Mouse (Mus musculus): Measurements from ENCODE around the gene Mrps24. TPM values are rescaled to one million over a fixed set of nuclear protein-coding genes. Genes with fewer than 3 reads are reported as not detected.
A peak's percentile ranks its signal among the peaks of the same experiment; 100 is the strongest.

The Mrps24 gene
- polyA plus RNA-seq, 1 experiment from 2014 or later, result 170 TPM

- peaks cover 13% of the 10 kb centered on the region for H3K4me1 ChIP-seq
- no peak overlapping the region for H3K4me3 ChIP-seq
- no peaks in the 10 kb centered on the region for H3K27me3 ChIP-seq
- no peak overlapping the region for H3K4me2 ChIP-seq
- H3K9me3 ChIP-seq, result no peaks in the 10 kb centered on the region
- no peak for ATAC-seq (ENCODE audit: insufficient number of reproducible peaks, low FRiP score, low TSS enrichment, low read depth)
- H3K9ac ChIP-seq, result no peak overlapping the region
- peaks cover 18% of the 10 kb centered on the region for H3K36me3 ChIP-seq
- WGBS, result 93% methylated on average over 6 of the region's 6 CpGs
- no peak overlapping the region for H3K27ac ChIP-seq
These were observed 12.5 kb downstream of the Mrps24 start for GRCm38 (mm10) chr11:5702957-5703332.

DNA sequence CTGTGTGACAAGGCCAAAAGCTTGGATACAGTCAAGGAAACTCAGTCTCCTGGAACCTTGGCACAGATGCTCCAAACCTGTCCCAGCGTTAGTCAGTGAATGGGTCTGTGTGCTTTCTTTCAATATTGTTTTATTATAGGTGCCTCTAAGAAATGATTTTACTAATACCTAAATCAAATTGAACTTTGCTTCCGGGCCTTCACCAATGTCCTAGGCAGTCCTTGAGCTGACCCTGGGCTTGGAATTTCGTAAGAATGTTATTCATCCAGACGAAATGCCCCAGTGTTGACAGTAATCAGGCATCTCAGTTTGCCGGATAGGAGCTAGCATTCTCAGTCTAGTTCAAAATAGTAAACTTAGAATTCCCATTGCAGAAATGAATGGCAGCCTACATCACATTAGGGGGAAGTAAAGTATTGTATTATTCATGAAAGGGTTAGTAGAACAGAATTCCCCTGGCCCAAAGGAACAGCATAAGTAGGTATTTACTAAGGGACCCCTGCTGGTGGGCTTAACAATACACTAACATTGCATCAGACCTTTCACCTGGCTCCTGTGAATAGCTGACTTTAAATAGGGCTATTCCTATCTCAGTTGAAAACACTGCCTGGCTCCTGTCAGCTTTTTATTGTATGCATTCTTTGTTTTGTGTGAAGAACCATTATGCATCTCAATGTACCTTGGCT lies 13.1 kb downstream of the Mrps24 start:
- Histone ChIP-seq H3K9me3 (no peaks in the 10 kb centered on the region), H3K36me3 (peaks cover 18% of the 10 kb centered on the region), H3K27me3 (no peaks in the 10 kb centered on the region), H3K4me1 (peaks cover 13% of the 10 kb centered on the region), H3K9ac (no peak overlapping the region), H3K4me2 (no peak overlapping the region), H3K27ac (no peak overlapping the region), H3K4me3 (no peak overlapping the region)
- no peak for ATAC-seq (ENCODE audit: insufficient number of reproducible peaks, low FRiP score, low TSS enrichment, low read depth)
- WGBS, result 84% methylated on average over 5 of the region's 5 CpGs

- no peaks in the 10 kb centered on the region for H3K9me3 ChIP-seq
- peaks cover 18% of the 10 kb centered on the region for H3K36me3 ChIP-seq
- no peak for ATAC-seq (ENCODE audit: insufficient number of reproducible peaks, low FRiP score, low TSS enrichment, low read depth)
- no peak overlapping the region for H3K27ac ChIP-seq
- 91% methylated on average over 1 of the region's 1 CpGs for WGBS
- H3K9ac ChIP-seq, result no peak overlapping the region
- H3K4me1 ChIP-seq, result peaks cover 13% of the 10 kb centered on the region
- no peak overlapping the region for H3K4me2 ChIP-seq
- no peaks in the 10 kb centered on the region for H3K27me3 ChIP-seq
- no peak overlapping the region for H3K4me3 ChIP-seq
These were observed 13.7 kb downstream of the Mrps24 start for GRCm38 (mm10) chr11:5701821-5702220.

DNA sequence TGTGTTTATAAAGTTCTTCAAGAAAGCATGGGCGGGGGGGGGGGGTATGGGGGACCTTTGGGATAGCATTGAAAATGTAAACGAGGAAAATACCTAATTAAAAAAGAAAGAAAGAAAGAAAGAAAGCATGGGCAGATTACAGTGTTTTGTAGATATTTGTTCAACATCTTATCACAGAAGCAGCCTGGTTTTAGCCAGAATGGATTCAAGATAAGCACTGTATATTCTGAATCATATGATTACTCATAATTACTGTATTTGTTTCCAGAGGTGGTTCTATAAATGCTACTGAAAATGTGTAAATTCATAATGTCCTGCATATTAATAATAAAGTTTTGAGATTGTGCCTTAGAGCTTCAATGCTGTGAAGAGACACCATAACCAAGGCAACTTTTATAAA lies 14.2 kb downstream of the Mrps24 start:
- Histone ChIP-seq H3K36me3 (peaks cover 18% of the 10 kb centered on the region), H3K4me2 (no peak overlapping the region), H3K4me1 (peaks cover 7% of the 10 kb centered on the region), H3K9ac (no peak overlapping the region), H3K27ac (no peak overlapping the region), H3K9me3 (no peaks in the 10 kb centered on the region), H3K27me3 (no peaks in the 10 kb centered on the region), H3K4me3 (no peak overlapping the region)
- no peak for ATAC-seq (ENCODE audit: insufficient number of reproducible peaks, low FRiP score, low TSS enrichment, low read depth)
- 80% methylated on average over 2 of the region's 2 CpGs for WGBS

- H3K27ac ChIP-seq, result no peak overlapping the region
- H3K27me3 ChIP-seq, result no peaks in the 10 kb centered on the region
- no peak for ATAC-seq (ENCODE audit: insufficient number of reproducible peaks, low FRiP score, low TSS enrichment, low read depth)
- H3K4me1 ChIP-seq, result peaks cover 2% of the 10 kb centered on the region
- H3K9ac ChIP-seq, result no peak overlapping the region
- H3K4me2 ChIP-seq, result no peak overlapping the region
- no peaks in the 10 kb centered on the region for H3K9me3 ChIP-seq
- no peak overlapping the region for H3K4me3 ChIP-seq
- peaks cover 18% of the 10 kb centered on the region for H3K36me3 ChIP-seq
- WGBS, result 93% methylated on average over 7 of the region's 7 CpGs
These were observed 14.7 kb downstream of the Mrps24 start for GRCm38 (mm10) chr11:5700808-5701207.

DNA sequence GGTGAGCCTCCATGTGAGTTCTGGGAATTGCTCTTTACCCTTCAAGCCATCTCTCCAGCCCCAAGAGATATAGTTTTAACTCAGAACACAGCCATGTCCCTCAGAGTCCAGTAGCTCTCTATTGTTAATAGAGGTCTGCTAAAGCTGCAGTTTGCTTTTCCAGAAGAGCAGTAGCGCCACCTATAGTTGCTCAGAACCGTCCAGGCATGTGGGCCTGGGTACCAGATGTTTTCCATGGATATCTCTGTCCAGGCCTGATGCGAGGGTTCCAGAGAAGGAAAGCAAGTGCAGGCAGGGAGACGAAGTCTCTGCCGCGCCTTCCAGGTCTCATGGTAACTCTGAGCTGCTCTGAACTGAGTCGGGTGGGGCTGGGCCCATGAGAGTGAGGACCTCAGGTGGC lies 23.7 kb downstream of the Mrps24 start:
- Histone ChIP-seq H3K4me1 (no peaks in the 10 kb centered on the region), H3K27ac (no peak overlapping the region), H3K9me3 (no peaks in the 10 kb centered on the region), H3K9ac (no peak overlapping the region), H3K4me3 (no peak overlapping the region), H3K36me3 (no peaks in the 10 kb centered on the region), H3K27me3 (no peaks in the 10 kb centered on the region), H3K4me2 (no peak overlapping the region)
- ATAC-seq (ENCODE audit: insufficient number of reproducible peaks, low FRiP score, low TSS enrichment, low read depth), result 0 out of 2 replicates have a peak, but pooled peaks have one; percentile 55
- WGBS, result 17% methylated on average over 7 of the region's 7 CpGs

- Histone ChIP-seq H3K4me1 (peaks cover 6% of the 10 kb centered on the region; the same call in 1 of the 2 replicates), H3K27ac (no peak overlapping the region), H3K4me3 (no peak overlapping the region), H3K9ac (no peak overlapping the region), H3K9me3 (no peaks in the 10 kb centered on the region), H3K4me2 (no peak overlapping the region), H3K36me3 (no peaks in the 10 kb centered on the region), H3K27me3 (no peaks in the 10 kb centered on the region)
- WGBS, result 17% methylated on average over 7 of the region's 7 CpGs
- ATAC-seq (ENCODE audit: insufficient number of reproducible peaks, low FRiP score, low TSS enrichment, low read depth), result no peak
These were observed 31.2 kb downstream of the Mrps24 start for GRCm38 (mm10) chr11:5684283-5684682.

DNA sequence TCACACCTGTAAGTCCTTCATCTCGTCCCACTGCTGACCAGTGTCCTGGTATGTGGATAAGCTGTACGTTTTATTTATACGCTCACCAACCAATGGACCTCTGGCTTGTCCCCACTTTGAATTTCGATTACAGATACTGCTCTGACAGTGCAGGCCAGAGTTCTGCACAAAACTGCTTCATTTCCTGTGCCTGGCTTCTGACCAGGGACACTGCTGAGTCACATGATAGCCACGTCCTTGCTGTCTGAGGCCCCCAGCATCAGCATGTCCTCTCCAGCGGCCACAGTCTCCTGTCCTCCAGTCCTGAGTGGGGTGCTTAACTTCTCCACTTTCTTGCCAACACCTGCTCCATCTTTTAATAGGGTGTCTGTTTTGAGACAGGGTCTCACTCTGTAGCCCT lies 32.9 kb downstream of the Mrps24 start:
- WGBS, result 51% methylated on average over 6 of the region's 6 CpGs
- no peak overlapping the region for H3K27ac ChIP-seq
- H3K27me3 ChIP-seq, result no peaks in the 10 kb centered on the region

More for the DNA sequence above, 32.9 kb downstream of the Mrps24 start:
- Histone ChIP-seq H3K36me3 (no peaks in the 10 kb centered on the region), H3K9ac (no peak overlapping the region), H3K4me1 (peaks cover 6% of the 10 kb centered on the region; the same call in 1 of the 2 replicates), H3K4me3 (no peak overlapping the region), H3K9me3 (no peaks in the 10 kb centered on the region), H3K4me2 (no peak overlapping the region)
- no peak for ATAC-seq (ENCODE audit: insufficient number of reproducible peaks, low FRiP score, low TSS enrichment, low read depth)

Other genes with a start within 250 kb of the Mrps24 start
- 238 and 242 TPM in 2 replicates for gene Xbp1, start 195.0 kb downstream of the Mrps24 start, polyA plus RNA-seq (2015; fragmentation: Nextera tagmentation; extraction: Ambion mirVana)
- gene Ccdc117, start 173.5 kb downstream of the Mrps24 start, polyA plus RNA-seq (2015; fragmentation: Nextera tagmentation; extraction: Ambion mirVana), result 16.0 and 17.4 TPM in 2 replicates
- gene Ankrd36, start 146.0 kb downstream of the Mrps24 start, polyA plus RNA-seq (2015; fragmentation: Nextera tagmentation; extraction: Ambion mirVana), result not detected in 2 replicates
- gene Urgcp, start 46.7 kb upstream of the Mrps24 start, polyA plus RNA-seq (2015; fragmentation: Nextera tagmentation; extraction: Ambion mirVana), result 28.5 and 29.1 TPM in 2 replicates
- 143 and 152 TPM in 2 replicates for gene Dbnl, start 72.8 kb upstream of the Mrps24 start, polyA plus RNA-seq (2015; fragmentation: Nextera tagmentation; extraction: Ambion mirVana)
- 68.7 and 217 TPM in 2 replicates for gene Pgam2, start 88.1 kb upstream of the Mrps24 start, polyA plus RNA-seq (2015; fragmentation: Nextera tagmentation; extraction: Ambion mirVana)
- gene Polm, start 122.3 kb upstream of the Mrps24 start, polyA plus RNA-seq (2015; fragmentation: Nextera tagmentation; extraction: Ambion mirVana), result 10.4 and 11.6 TPM in 2 replicates
- gene Aebp1, start 146.3 kb upstream of the Mrps24 start, polyA plus RNA-seq (2015; fragmentation: Nextera tagmentation; extraction: Ambion mirVana), result 78.4 and 83.4 TPM in 2 replicates
- gene Pold2, start 162.6 kb upstream of the Mrps24 start, polyA plus RNA-seq (2015; fragmentation: Nextera tagmentation; extraction: Ambion mirVana), result 116 and 118 TPM in 2 replicates
- gene Myl7, start 183.1 kb upstream of the Mrps24 start, polyA plus RNA-seq (2015; fragmentation: Nextera tagmentation; extraction: Ambion mirVana), result 3.7 and 6.2 TPM in 2 replicates
- 1.1 and 1.3 TPM in 2 replicates for gene Gck, start 234.4 kb upstream of the Mrps24 start, polyA plus RNA-seq (2015; fragmentation: Nextera tagmentation; extraction: Ambion mirVana)
- gene Ykt6, start 240.0 kb upstream of the Mrps24 start, polyA plus RNA-seq (2015; fragmentation: Nextera tagmentation; extraction: Ambion mirVana), result 67.4 and 77.4 TPM in 2 replicates